Mouse (Mus musculus): ENCODE data around the gene Fhl1. TPM values are rescaled to one million over a fixed set of nuclear protein-coding genes. Genes with fewer than 3 reads are reported as not detected.

Gene Fhl1
- polyA plus RNA-seq (2015; fragmentation: Nextera tagmentation; extraction: Ambion mirVana), result 7.9 and 9.5 TPM in 2 replicates

- no peak for DNase-seq (ENCODE audit: low spot score)
Observed at GRCm38 (mm10) chrX:56731306-56732201, at the start of gene Fhl1. Fhl1 (plus strand) TSS chrX:56731787.

- DNase-seq (ENCODE audit: low spot score), result no peak
Observed at GRCm38 (mm10) chrX:56682156-56682720, 49.3 kb upstream of the Fhl1 start.

GRCm38 (mm10) chrX:56683521-56683920, 48.1 kb upstream of the Fhl1 start:
- DNase-seq (ENCODE audit: low spot score), result no peak

- no peak for DNase-seq (ENCODE audit: low spot score)
Observed at GRCm38 (mm10) chrX:56692554-56692953, 39.0 kb upstream of the Fhl1 start.

GRCm38 (mm10) chrX:56694539-56694938, 37.0 kb upstream of the Fhl1 start:
- no peak for DNase-seq (ENCODE audit: low spot score)

GRCm38 (mm10) chrX:56697199-56697780, 34.3 kb upstream of the Fhl1 start:
- no peak for DNase-seq (ENCODE audit: low spot score)

- no peak for DNase-seq (ENCODE audit: low spot score)
Observed at GRCm38 (mm10) chrX:56697886-56698285, 33.7 kb upstream of the Fhl1 start.

GRCm38 (mm10) chrX:56701261-56701660, 30.3 kb upstream of the Fhl1 start:
- no peak for DNase-seq (ENCODE audit: low spot score)

GRCm38 (mm10) chrX:56703965-56704562, 27.5 kb upstream of the Fhl1 start:
- DNase-seq (ENCODE audit: low spot score), result no peak

- DNase-seq (ENCODE audit: low spot score), result no peak
Observed at GRCm38 (mm10) chrX:56708592-56709370, 22.8 kb upstream of the Fhl1 start.

GRCm38 (mm10) chrX:56710522-56710921, 21.1 kb upstream of the Fhl1 start:
- no peak for DNase-seq (ENCODE audit: low spot score)

- no peak for DNase-seq (ENCODE audit: low spot score)
Observed at GRCm38 (mm10) chrX:56712666-56713065, 18.9 kb upstream of the Fhl1 start.

- DNase-seq (ENCODE audit: low spot score), result no peak
Observed at GRCm38 (mm10) chrX:56722559-56722958, 9.0 kb upstream of the Fhl1 start.

GRCm38 (mm10) chrX:56728507-56728906, 3.1 kb upstream of the Fhl1 start:
- DNase-seq (ENCODE audit: low spot score), result no peak

- no peak for DNase-seq (ENCODE audit: low spot score)
Observed at GRCm38 (mm10) chrX:56730828-56731305, 720 bp upstream of the Fhl1 start.

- no peak for DNase-seq (ENCODE audit: low spot score)
Observed at GRCm38 (mm10) chrX:56732401-56732800, 814 bp downstream of the Fhl1 start.

- no peak for DNase-seq (ENCODE audit: low spot score)
Observed at GRCm38 (mm10) chrX:56734436-56734835, 2.8 kb downstream of the Fhl1 start.

GRCm38 (mm10) chrX:56736226-56736625, 4.6 kb downstream of the Fhl1 start:
- no peak for DNase-seq (ENCODE audit: low spot score)

- no peak for DNase-seq (ENCODE audit: low spot score)
Observed at GRCm38 (mm10) chrX:56737848-56738554, 6.4 kb downstream of the Fhl1 start.

- no peak for DNase-seq (ENCODE audit: low spot score)
Observed at GRCm38 (mm10) chrX:56741428-56741827, 9.8 kb downstream of the Fhl1 start.

Data from thymus, postnatal 0 days (tissue).